Mouse (Mus musculus): ENCODE results near the gene Olfr457. TPM values are rescaled to one million over a fixed set of nuclear protein-coding genes. Genes with fewer than 3 reads are reported as not detected.

Gene Olfr457
- not detected in 2 replicates for polyA plus RNA-seq (2011; ENCODE audit: insufficient read depth, insufficient read length, low read depth, missing spikeins)

GRCm38 (mm10) chr6:42476235-42476634 is at the start of gene Olfr457:
Olfr457 (minus strand) TSS chr6:42476335.
- Histone ChIP-seq H3K4me3 (ENCODE audit: low read depth, low read length) (no peak within 1 kb of the TSS), H3K9ac (ENCODE audit: low read depth, poor library complexity, severe bottlenecking) (no peak within 1 kb of the TSS), H3K36me3 (ENCODE audit: control insufficient read depth, insufficient read depth, low read length, poor library complexity, severe bottlenecking) (no peaks in the 10 kb centered on the region), H3K4me1 (ENCODE audit: control insufficient read depth, insufficient read depth, low read length) (no peaks in the 10 kb centered on the region), H3K27ac (ENCODE audit: insufficient read depth, low read length) (no peak within 1 kb of the TSS), H3K27me3 (ENCODE audit: control insufficient read depth, insufficient read depth, low read length, poor library complexity, severe bottlenecking) (no peaks in the 10 kb centered on the region), H3K9me3 (replicated peaks; ENCODE audit: control insufficient read depth, insufficient read depth, low read length, poor library complexity, severe bottlenecking) (no peaks in the 10 kb centered on the region)
- TF ChIP-seq POLR2A (IDR thresholded peaks at IDR 0.05; ENCODE audit: insufficient read depth, low read length), result no peak
- no peak for TF ChIP-seq CTCF (IDR thresholded peaks at IDR 0.05; ENCODE audit: low read depth, low read length)
- TF ChIP-seq EP300 (IDR thresholded peaks at IDR 0.05; ENCODE audit: insufficient read depth, low read depth, low read length), result no peak

GRCm38 (mm10) chr6:42513461-42513860 is 37.3 kb upstream of the Olfr457 start:
- Histone ChIP-seq H3K4me3 (ENCODE audit: low read depth, low read length) (no peak overlapping the region), H3K36me3 (ENCODE audit: control insufficient read depth, insufficient read depth, low read length, poor library complexity, severe bottlenecking) (no peaks in the 10 kb centered on the region), H3K4me1 (ENCODE audit: control insufficient read depth, insufficient read depth, low read length) (no peaks in the 10 kb centered on the region), H3K27me3 (ENCODE audit: control insufficient read depth, insufficient read depth, low read length, poor library complexity, severe bottlenecking) (no peaks in the 10 kb centered on the region), H3K9me3 (replicated peaks; ENCODE audit: control insufficient read depth, insufficient read depth, low read length, poor library complexity, severe bottlenecking) (no peaks in the 10 kb centered on the region), H3K27ac (ENCODE audit: insufficient read depth, low read length) (no peak overlapping the region), H3K9ac (ENCODE audit: low read depth, poor library complexity, severe bottlenecking) (no peak overlapping the region)
- no peak for TF ChIP-seq CTCF (IDR thresholded peaks at IDR 0.05; ENCODE audit: low read depth, low read length)
- TF ChIP-seq EP300 (IDR thresholded peaks at IDR 0.05; ENCODE audit: insufficient read depth, low read depth, low read length), result no peak
- TF ChIP-seq POLR2A (IDR thresholded peaks at IDR 0.05; ENCODE audit: insufficient read depth, low read length), result no peak

GRCm38 (mm10) chr6:42509311-42509710 is 33.2 kb upstream of the Olfr457 start:
- H3K9ac ChIP-seq (ENCODE audit: low read depth, poor library complexity, severe bottlenecking), result no peak overlapping the region

GRCm38 (mm10) chr6:42503478-42503877 is 27.3 kb upstream of the Olfr457 start:
- Histone ChIP-seq H3K4me3 (ENCODE audit: low read depth, low read length) (no peak overlapping the region), H3K4me1 (ENCODE audit: control insufficient read depth, insufficient read depth, low read length) (no peaks in the 10 kb centered on the region), H3K9me3 (replicated peaks; ENCODE audit: control insufficient read depth, insufficient read depth, low read length, poor library complexity, severe bottlenecking) (peaks cover 4% of the 10 kb centered on the region), H3K27ac (ENCODE audit: insufficient read depth, low read length) (no peak overlapping the region), H3K9ac (ENCODE audit: low read depth, poor library complexity, severe bottlenecking) (no peak overlapping the region), H3K36me3 (ENCODE audit: control insufficient read depth, insufficient read depth, low read length, poor library complexity, severe bottlenecking) (no peaks in the 10 kb centered on the region), H3K27me3 (ENCODE audit: control insufficient read depth, insufficient read depth, low read length, poor library complexity, severe bottlenecking) (no peaks in the 10 kb centered on the region; the same call in 1 of the 2 replicates)
- TF ChIP-seq CTCF (IDR thresholded peaks at IDR 0.05; ENCODE audit: low read depth, low read length), result no peak
- TF ChIP-seq EP300 (IDR thresholded peaks at IDR 0.05; ENCODE audit: insufficient read depth, low read depth, low read length), result no peak
- TF ChIP-seq POLR2A (IDR thresholded peaks at IDR 0.05; ENCODE audit: insufficient read depth, low read length), result no peak

More at GRCm38 (mm10) chr6:42509311-42509710, 33.2 kb upstream of the Olfr457 start:
- Histone ChIP-seq H3K36me3 (ENCODE audit: control insufficient read depth, insufficient read depth, low read length, poor library complexity, severe bottlenecking) (no peaks in the 10 kb centered on the region), H3K27ac (ENCODE audit: insufficient read depth, low read length) (no peak overlapping the region), H3K4me1 (ENCODE audit: control insufficient read depth, insufficient read depth, low read length) (no peaks in the 10 kb centered on the region), H3K27me3 (ENCODE audit: control insufficient read depth, insufficient read depth, low read length, poor library complexity, severe bottlenecking) (no peaks in the 10 kb centered on the region; the same call in 1 of the 2 replicates), H3K4me3 (ENCODE audit: low read depth, low read length) (no peak overlapping the region), H3K9me3 (replicated peaks; ENCODE audit: control insufficient read depth, insufficient read depth, low read length, poor library complexity, severe bottlenecking) (no peaks in the 10 kb centered on the region)
- TF ChIP-seq EP300 (IDR thresholded peaks at IDR 0.05; ENCODE audit: insufficient read depth, low read depth, low read length) (no peak), POLR2A (IDR thresholded peaks at IDR 0.05; ENCODE audit: insufficient read depth, low read length) (no peak), CTCF (IDR thresholded peaks at IDR 0.05; ENCODE audit: low read depth, low read length) (no peak)

- TF ChIP-seq POLR2A (IDR thresholded peaks at IDR 0.05; ENCODE audit: insufficient read depth, low read length) (no peak), CTCF (IDR thresholded peaks at IDR 0.05; ENCODE audit: low read depth, low read length) (no peak), EP300 (IDR thresholded peaks at IDR 0.05; ENCODE audit: insufficient read depth, low read depth, low read length) (no peak)
- H3K27me3 ChIP-seq (ENCODE audit: control insufficient read depth, insufficient read depth, low read length, poor library complexity, severe bottlenecking), result no peaks in the 10 kb centered on the region
- no peak overlapping the region for H3K27ac ChIP-seq (ENCODE audit: insufficient read depth, low read length)
Observed at GRCm38 (mm10) chr6:42489731-42490130, 13.6 kb upstream of the Olfr457 start.

GRCm38 (mm10) chr6:42487114-42487513 is 11.0 kb upstream of the Olfr457 start, which contains the start of gene Olfr456:
Olfr456 (minus strand) TSS chr6:42487214.
- Histone ChIP-seq H3K4me1 (ENCODE audit: control insufficient read depth, insufficient read depth, low read length) (no peaks in the 10 kb centered on the region), H3K27ac (ENCODE audit: insufficient read depth, low read length) (no peak within 1 kb of the TSS), H3K9me3 (replicated peaks; ENCODE audit: control insufficient read depth, insufficient read depth, low read length, poor library complexity, severe bottlenecking) (no peaks in the 10 kb centered on the region), H3K27me3 (ENCODE audit: control insufficient read depth, insufficient read depth, low read length, poor library complexity, severe bottlenecking) (no peaks in the 10 kb centered on the region), H3K4me3 (ENCODE audit: low read depth, low read length) (no peak within 1 kb of the TSS), H3K36me3 (ENCODE audit: control insufficient read depth, insufficient read depth, low read length, poor library complexity, severe bottlenecking) (no peaks in the 10 kb centered on the region), H3K9ac (ENCODE audit: low read depth, poor library complexity, severe bottlenecking) (no peak within 1 kb of the TSS)
- TF ChIP-seq EP300 (IDR thresholded peaks at IDR 0.05; ENCODE audit: insufficient read depth, low read depth, low read length), result no peak
- TF ChIP-seq CTCF (IDR thresholded peaks at IDR 0.05; ENCODE audit: low read depth, low read length), result no peak
- TF ChIP-seq POLR2A (IDR thresholded peaks at IDR 0.05; ENCODE audit: insufficient read depth, low read length), result no peak

More at GRCm38 (mm10) chr6:42489731-42490130, 13.6 kb upstream of the Olfr457 start:
- Histone ChIP-seq H3K4me1 (ENCODE audit: control insufficient read depth, insufficient read depth, low read length) (no peaks in the 10 kb centered on the region), H3K9me3 (replicated peaks; ENCODE audit: control insufficient read depth, insufficient read depth, low read length, poor library complexity, severe bottlenecking) (no peaks in the 10 kb centered on the region), H3K4me3 (ENCODE audit: low read depth, low read length) (no peak overlapping the region), H3K36me3 (ENCODE audit: control insufficient read depth, insufficient read depth, low read length, poor library complexity, severe bottlenecking) (no peaks in the 10 kb centered on the region), H3K9ac (ENCODE audit: low read depth, poor library complexity, severe bottlenecking) (no peak overlapping the region)

Measured in ES-Bruce4 (cell line).